Mouse (Mus musculus) brain, adult 2 months (tissue): ENCODE results near the gene Vmn1r209.
"Not testable (repeated sequence)": the region's sequence is repeated elsewhere in the genome, so short reads cannot be mapped to it uniquely, and the experiment has no call there.

ENCODE experiments used
- DNase-seq: peaks from one replicate; pipeline ENCODE4 v3.0.0; 2011; ENCODE audit warnings: low read depth, low spot score

The Vmn1r209 gene

GRCm38 (mm10) chr13:22809582-22809981 is at the start of gene Vmn1r209:
Vmn1r209 (minus strand) TSS chr13:22809682.
- DNase-seq, result not testable (repeated sequence)

GRCm38 (mm10) chr13:22857461-22857860 is 48.0 kb upstream of the Vmn1r209 start, which contains the start of gene Vmn1r211:
Vmn1r211 (minus strand) TSS chr13:22857561.
- DNase-seq, result no peak

GRCm38 (mm10) chr13:22854760-22855159 is 45.3 kb upstream of the Vmn1r209 start:
- no peak for DNase-seq

GRCm38 (mm10) chr13:22846798-22847197 is 37.3 kb upstream of the Vmn1r209 start:
- peak; percentile 34 for DNase-seq

GRCm38 (mm10) chr13:22844304-22844703 is 34.8 kb upstream of the Vmn1r209 start:
- not testable (repeated sequence) for DNase-seq

- DNase-seq, result no peak
Observed at GRCm38 (mm10) chr13:22831248-22831647, 21.8 kb upstream of the Vmn1r209 start, which contains the start of gene Vmn1r210. Vmn1r210 (minus strand) TSS chr13:22831348.

GRCm38 (mm10) chr13:22829395-22829794 is 19.9 kb upstream of the Vmn1r209 start:
- not testable (repeated sequence) for DNase-seq

- DNase-seq, result not testable (repeated sequence)
Observed at GRCm38 (mm10) chr13:22821601-22822000, 12.1 kb upstream of the Vmn1r209 start.

GRCm38 (mm10) chr13:22788096-22788495 is 21.4 kb downstream of the Vmn1r209 start:
- not testable (repeated sequence) for DNase-seq

GRCm38 (mm10) chr13:22784159-22784558 is 25.3 kb downstream of the Vmn1r209 start:
- DNase-seq, result not testable (repeated sequence)

GRCm38 (mm10) chr13:22777300-22777699 is 32.2 kb downstream of the Vmn1r209 start, which contains the start of gene Vmn1r208:
Vmn1r208 (minus strand) TSS chr13:22777400.
- not testable (repeated sequence) for DNase-seq

- not testable (repeated sequence) for DNase-seq
Observed at GRCm38 (mm10) chr13:22771592-22771991, 37.9 kb downstream of the Vmn1r209 start.
